Mouse (Mus musculus) cortical plate, adult 2 months (tissue): ENCODE measurements at regions not wholly inside any gene's neighbourhood (a gene's known extent, or its start where the extent isn't known, plus 50 kb on each side); places are given as distances from the start of the nearest gene placed in this dataset.

Experiments used
- CTCF ChIP-seq: fragments of 200-500 bp; IDR thresholded peaks from 2 replicates; pipeline ENCODE4 v1.5.1; 2011; ENCODE audit warnings: mild to moderate bottlenecking, control low read depth, low read length; ENCODE audit not compliant: insufficient read depth; ENCODE audit errors: extremely low read depth
- POLR2A ChIP-seq: fragments of 200-500 bp; IDR thresholded peaks from 2 replicates; pipeline ENCODE4 v1.6.1; 2011; ENCODE audit warnings: mild to moderate bottlenecking, low read length, control low read depth; ENCODE audit not compliant: insufficient read depth; ENCODE audit errors: extremely low read depth

GRCm38 (mm10) chrX:76123355-76123754 is 140.7 kb upstream of the Cldn34b3 start:
- TF ChIP-seq POLR2A (no peak), CTCF (no peak)
